Mouse (Mus musculus) brain, embryonic 14.5 days (tissue): ENCODE results near the gene Gp1ba.

Experiments
- CTCF ChIP-seq: fragments of 200-500 bp; IDR thresholded peaks from 2 replicates; pipeline ENCODE4 v1.5.1; 2012; ENCODE audit warnings: inconsistent platforms, mild to moderate bottlenecking, moderate library complexity, borderline replicate concordance; ENCODE audit not compliant: insufficient read depth, insufficient read length; ENCODE audit errors: extremely low read depth
- POLR2A ChIP-seq: fragments of 200-500 bp; IDR thresholded peaks from 2 replicates; pipeline ENCODE4 v1.6.1; 2012; ENCODE audit warnings: mild to moderate bottlenecking, inconsistent platforms, borderline replicate concordance; ENCODE audit not compliant: poor library complexity, insufficient read depth, insufficient read length, severe bottlenecking; ENCODE audit errors: extremely low read depth

DNA sequence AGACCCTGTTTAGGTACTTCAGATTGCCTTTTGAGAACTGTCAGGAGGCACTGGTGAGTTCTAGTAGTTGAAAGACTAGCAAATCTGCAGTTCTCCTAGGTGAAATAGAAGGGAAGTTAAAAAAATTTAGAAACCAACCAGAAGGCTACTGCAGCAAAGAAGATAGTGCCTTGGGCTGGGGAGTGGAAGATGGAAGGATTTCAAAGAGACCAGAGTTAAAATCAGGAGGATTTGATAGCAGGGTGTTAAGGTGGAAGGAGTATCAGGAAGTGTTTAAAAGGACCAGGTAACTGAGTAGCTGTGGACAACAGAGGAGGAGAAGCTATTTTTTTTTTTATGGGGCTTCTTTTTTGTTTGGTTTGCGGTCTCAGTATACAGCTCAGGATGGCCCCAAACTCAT is 1.2 kb upstream of the Gp1ba start:
- no peak for TF ChIP-seq CTCF
- TF ChIP-seq POLR2A = no peak
